Mouse (Mus musculus) lung, adult 2 months (tissue): ENCODE data around the gene Npsr1.

Experiments used
- CTCF ChIP-seq: fragments of 200-500 bp; IDR thresholded peaks from 2 replicates; pipeline ENCODE4 v1.5.1; 2011; ENCODE audit warnings: mild to moderate bottlenecking, low read length, control low read depth; ENCODE audit not compliant: insufficient read depth
- POLR2A ChIP-seq: fragments of 200-500 bp; IDR thresholded peaks from 2 replicates; pipeline ENCODE4 v1.6.1; 2011; ENCODE audit warnings: low read depth, mild to moderate bottlenecking, control low read depth, low read length, borderline replicate concordance; ENCODE audit errors: extremely low read depth

DNA sequence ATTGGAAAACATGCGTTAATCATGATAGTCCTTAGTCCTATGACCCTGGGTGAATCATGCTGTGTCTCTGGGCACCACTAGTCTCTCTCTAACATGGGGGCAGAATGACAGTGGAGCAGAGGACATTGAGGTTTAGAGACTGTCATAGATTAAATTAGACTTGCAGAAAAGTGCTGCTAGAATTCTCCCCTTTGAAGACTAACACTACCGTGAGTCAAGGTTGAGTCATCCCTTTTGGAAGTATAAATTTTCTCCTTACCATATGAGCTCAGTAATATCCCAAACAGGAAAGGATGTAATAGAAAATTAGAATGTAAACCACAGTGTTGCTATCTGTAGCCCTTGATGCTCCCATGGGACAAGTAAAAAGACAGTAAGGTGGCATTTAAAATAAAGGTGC, 218.0 kb downstream of the Npsr1 start:
- no peak for TF ChIP-seq POLR2A
- no peak for TF ChIP-seq CTCF
